Mouse (Mus musculus) liver, embryonic 14.5 days (tissue): ENCODE data around the gene Tpgs1. TPM values are rescaled to one million over a fixed set of nuclear protein-coding genes. Genes with fewer than 3 reads are reported as not detected.
"Not testable (repeated sequence)": the region's sequence is repeated elsewhere in the genome, so short reads cannot be mapped to it uniquely, and the experiment has no call there.

Experiments used
- ATAC-seq: fragments of 200-750 bp; cut with Nextera tagmentation; 2 replicates; pipeline ENCODE4 v1.8.0; 2017; ENCODE audit warnings: moderate number of reproducible peaks, mild to moderate bottlenecking, moderate library complexity; ENCODE audit not compliant: insufficient read depth
- DNase-seq, 3 experiments: peaks; one replicate each; pipeline ENCODE4 v3.0.0-alpha.2; 2012 to 2013; ENCODE audit warnings: low read depth in 3 of 3, low spot score in 3 of 3
- H3K27ac ChIP-seq: fragments of 300-500 bp; sonication (generic); 2 replicates; pipeline ENCODE4 v1.5.1; 2014; ENCODE audit warnings: moderate library complexity, mild to moderate bottlenecking, control low read depth, inconsistent platforms
- H3K27me3 ChIP-seq: fragments of 300-500 bp; sonication (generic); 2 replicates; pipeline ENCODE4 v1.6.1; 2014; ENCODE audit warnings: mild to moderate bottlenecking, low read length, moderate library complexity; ENCODE audit not compliant: control insufficient read depth, insufficient read depth
- H3K36me3 ChIP-seq: fragments of 300-500 bp; sonication (generic); replicated peaks from 2 replicates; pipeline ENCODE4 v1.6.1; 2014; ENCODE audit warnings: low read depth; ENCODE audit not compliant: control insufficient read depth, insufficient read depth
- H3K4me1 ChIP-seq, 2 experiments: fragments of 200-500 bp in 1 of 2; fragments of 300-500 bp in 1 of 2; sonication (generic) in 1 of 2; replicated peaks; 2 replicates each; pipeline ENCODE4 v1.6.1; 2012 to 2014; ENCODE audit warnings: antibody characterized with exemption in 1 of 2, inconsistent platforms in 1 of 2, low read length in 1 of 2; ENCODE audit not compliant: control insufficient read depth in 2 of 2, insufficient read depth in 2 of 2
- H3K4me2 ChIP-seq: fragments of 300-500 bp; sonication (generic); 2 replicates; pipeline ENCODE4 v1.6.1; 2014; ENCODE audit warnings: low read depth, mild to moderate bottlenecking, control low read depth, moderate library complexity
- H3K4me3 ChIP-seq, 2 experiments: fragments of 200-500 bp in 1 of 2; fragments of 300-500 bp in 1 of 2; sonication (generic) in 1 of 2; 2 replicates each; pipeline ENCODE4 v1.5.1; 2012 to 2014; ENCODE audit warnings: low read depth in 2 of 2, low read length in 2 of 2, mild to moderate bottlenecking in 2 of 2, control low read depth in 1 of 2, inconsistent platforms in 1 of 2, moderate library complexity in 1 of 2; ENCODE audit not compliant: insufficient read depth in 1 of 2
- H3K9ac ChIP-seq: fragments of 300-500 bp; sonication (generic); replicated peaks from 2 replicates; pipeline ENCODE4 v1.6.1; 2014; ENCODE audit warnings: mild to moderate bottlenecking, control low read depth, moderate library complexity
- H3K9me3 ChIP-seq: fragments of 300-500 bp; sonication (generic); 2 replicates; pipeline ENCODE4 v1.6.1; 2016; ENCODE audit warnings: low read length, mixed read lengths; ENCODE audit not compliant: control insufficient read depth
- CTCF ChIP-seq: IDR thresholded peaks from 2 replicates; pipeline ENCODE4 v1.5.1; 2016; ENCODE audit warnings: antibody characterized with exemption, low read depth, control low read depth
- EP300 ChIP-seq: IDR thresholded peaks from 2 replicates; pipeline ENCODE4 v1.6.1; 2016; ENCODE audit warnings: antibody characterized with exemption, low read depth
- whole genome bisulfite sequencing: fragments of 180-500 bp; shearing (Covaris S2); extraction: QIAGEN DNeasy Blood & Tissue Kit; methylation state at CpG from one replicate; pipeline ENCODE4 v1.1.7; 2014; ENCODE audit not compliant: insufficient replicate concordance; 5-methylcytosine and 5-hydroxymethylcytosine counted together
- polyA plus RNA-seq, 2 experiments: library from polyadenylated mRNA; depleted of rRNA in 1 of 2; stranded (reverse) in 1 of 2; unstranded in 1 of 2; fragments of >200 nt; fragmentation: Nextera tagmentation in 1 of 2; extraction: Ambion mirVana in 1 of 2; gene quantifications; 2 replicates each; pipeline versions ENCODE4 v1.2.1 to v1.2.3; 2012 to 2014

The Tpgs1 gene
- polyA plus RNA-seq, 2 experiments = 14.3 to 25.7 TPM

DNA sequence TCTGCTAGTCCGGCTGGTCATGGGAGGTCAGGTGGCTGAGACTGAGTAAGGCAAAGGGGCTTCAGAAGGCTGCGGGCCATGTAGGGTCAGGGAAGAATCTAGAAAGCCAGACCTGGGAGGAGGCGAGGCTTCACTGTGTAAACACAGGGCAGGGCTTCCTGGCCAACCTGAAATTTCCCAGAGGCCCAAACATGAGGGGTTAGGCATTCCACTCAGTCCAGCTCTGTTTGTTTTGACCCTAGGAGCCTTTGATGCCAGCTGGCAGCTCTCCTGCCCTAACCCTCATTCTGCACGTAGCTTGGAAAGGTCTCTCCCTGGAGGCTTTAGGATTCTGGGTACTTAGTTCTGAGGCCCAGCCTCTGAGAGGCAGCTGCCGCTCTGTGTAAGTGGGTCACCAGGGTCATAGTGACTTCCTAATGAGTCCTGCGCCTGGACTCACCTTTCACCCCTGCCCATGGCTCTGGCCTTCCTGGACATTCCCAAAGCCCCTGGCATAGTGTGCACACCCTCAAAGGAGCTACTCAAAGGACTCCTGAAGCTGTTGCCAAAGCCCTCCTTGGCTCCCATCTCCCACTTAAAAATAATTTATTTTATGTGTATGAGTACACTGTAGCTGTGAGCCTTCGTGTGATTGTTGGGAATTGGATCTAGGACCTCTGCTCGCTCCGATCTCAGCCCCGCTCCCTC, 32.4 kb downstream of the Tpgs1 start:
- Histone ChIP-seq H3K4me2 (no peak overlapping the region), H3K27me3 (no peaks in the 10 kb centered on the region), H3K4me1 (peaks cover 8 to 27% of the 10 kb centered on the region in 2 experiments), H3K9ac (no peak overlapping the region), H3K9me3 (no peaks in the 10 kb centered on the region), H3K4me3 (no peak overlapping the region), H3K27ac (no peak overlapping the region), H3K36me3 (peaks cover 5% of the 10 kb centered on the region)
- TF ChIP-seq CTCF = no peak
- no peak for TF ChIP-seq EP300
- WGBS = 59% methylated on average over 10 of the region's 10 CpGs
- no peak for DNase-seq
- no peak for ATAC-seq

DNA sequence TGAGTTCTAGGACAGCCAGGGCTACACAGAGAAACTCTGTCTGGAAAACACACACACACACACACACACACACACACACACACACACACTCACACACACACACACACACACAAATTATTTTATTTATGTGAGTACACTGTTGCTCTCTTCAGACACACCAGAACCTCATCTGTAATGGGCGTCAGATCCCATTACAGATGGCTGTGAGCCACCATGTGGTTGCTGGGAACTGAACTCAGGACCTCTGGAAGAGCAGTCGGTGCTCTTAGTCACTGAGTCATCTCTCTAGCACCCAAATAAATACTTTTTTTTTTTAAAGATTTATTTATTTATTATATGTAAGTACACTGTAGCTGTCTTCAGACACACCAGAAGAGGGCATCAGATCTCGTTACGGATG, 33.8 kb downstream of the Tpgs1 start:
- Histone ChIP-seq H3K4me1 (peaks cover 20 to 40% of the 10 kb centered on the region in 2 experiments), H3K36me3 (peaks cover 18% of the 10 kb centered on the region)
- not testable (repeated sequence) for H3K4me3 ChIP-seq, H3K27ac ChIP-seq, ATAC-seq, H3K9me3 ChIP-seq, DNase-seq, H3K9ac ChIP-seq, H3K4me2 ChIP-seq, H3K27me3 ChIP-seq
- WGBS = 70% methylated on average over 2 of the region's 4 CpGs

DNA sequence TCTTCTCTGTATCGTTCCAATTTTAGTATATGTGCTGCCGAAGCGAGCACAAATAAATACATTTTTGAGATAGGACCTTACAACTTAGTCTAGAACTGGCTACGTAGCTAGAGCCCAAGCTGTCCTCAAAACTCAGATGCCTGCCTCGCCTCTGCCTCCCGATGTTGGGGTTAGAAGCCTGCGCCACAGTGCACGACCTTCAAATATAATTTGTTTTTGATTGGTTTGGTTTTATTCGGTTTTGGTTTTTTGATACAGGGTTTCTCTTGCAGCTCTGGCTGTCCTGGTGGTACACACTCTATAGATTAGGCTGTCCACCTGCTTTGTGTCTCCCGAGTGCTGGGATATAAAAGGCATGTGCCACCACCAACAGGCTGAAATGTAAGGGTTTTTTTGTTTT, 34.4 kb downstream of the Tpgs1 start:
- Histone ChIP-seq H3K4me2 (peak overlapping the region; percentile 70), H3K9me3 (no peaks in the 10 kb centered on the region), H3K4me1 (peaks cover 24 to 41% of the 10 kb centered on the region in 2 experiments), H3K9ac (peak overlapping the region; percentile 68), H3K4me3 (peak overlapping the region; percentile 41 to 86; a peak in 3 of 4 replicates), H3K36me3 (peaks cover 24% of the 10 kb centered on the region), H3K27ac (peak overlapping the region; percentile 62), H3K27me3 (no peaks in the 10 kb centered on the region)
- 69% methylated on average over 10 of the region's 10 CpGs for WGBS
- TF ChIP-seq EP300 (no peak), CTCF (no peak; the same call in 1 of the 2 replicates)
- DNase-seq = no peak
- ATAC-seq = no peak

DNA sequence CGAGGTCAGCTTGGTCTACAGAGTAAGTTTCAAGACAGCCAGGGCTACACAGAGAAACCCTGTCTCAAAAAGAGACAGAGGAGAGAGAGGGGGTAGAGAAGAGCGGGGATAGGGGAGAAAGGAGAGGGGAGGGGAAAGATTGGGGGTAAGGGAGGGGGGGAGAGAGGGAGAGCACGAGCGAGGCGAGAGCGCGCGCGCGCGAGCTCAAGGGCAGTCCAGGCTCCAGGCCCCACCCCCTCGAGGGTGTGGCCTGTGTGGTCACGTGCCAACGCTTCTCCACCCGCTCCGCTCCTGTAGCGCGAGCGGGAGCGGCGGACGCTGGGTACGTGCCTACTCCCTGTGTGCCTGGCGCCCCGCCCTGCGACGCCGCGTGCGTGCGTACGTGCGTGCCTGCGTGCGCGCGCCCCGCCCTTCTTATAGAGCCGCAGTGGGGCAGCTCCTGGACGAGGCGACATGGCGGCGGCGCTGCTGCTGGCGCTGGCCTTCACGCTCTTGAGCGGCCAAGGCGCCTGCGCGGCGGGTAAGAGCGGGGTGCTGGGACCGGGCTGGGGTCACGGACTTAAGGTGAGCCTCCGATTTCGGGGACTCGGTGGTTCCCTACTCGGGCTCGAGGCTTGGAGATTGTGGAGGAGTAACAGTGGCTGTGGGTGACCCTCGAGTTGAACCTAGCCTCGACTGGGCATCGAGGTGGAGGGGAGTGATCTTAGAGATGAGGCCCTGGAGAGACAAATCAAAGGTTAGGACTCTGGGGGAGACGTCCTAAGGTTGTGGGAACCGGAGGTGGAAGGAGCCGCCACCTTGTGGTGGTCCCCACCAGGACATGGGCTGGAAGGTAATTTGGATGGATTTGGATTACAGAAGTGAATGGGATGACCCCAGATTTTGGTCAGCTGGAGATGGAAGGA, 35.1 kb downstream of the Tpgs1 start, which contains the start of gene Bsg:
Bsg (plus strand) TSS at position 427 of the 905 bp plus-strand sequence.
- H3K4me1 ChIP-seq = peaks cover 24 to 46% of the 10 kb centered on the region in 2 experiments
- DNase-seq = peak; percentile 99
- H3K4me3 ChIP-seq = peak within 1 kb of the TSS; percentile 86 to 100
- TF ChIP-seq EP300 = peak; percentile 65
- peak; percentile 68 for TF ChIP-seq CTCF
- ATAC-seq = peak; percentile 89
- H3K27ac ChIP-seq = peak within 1 kb of the TSS; percentile 98
- H3K9me3 ChIP-seq = no peaks in the 10 kb centered on the region
- peaks cover 32% of the 10 kb centered on the region for H3K36me3 ChIP-seq
- H3K4me2 ChIP-seq = peak within 1 kb of the TSS; percentile 100
- H3K9ac ChIP-seq = peak within 1 kb of the TSS; percentile 97
- H3K27me3 ChIP-seq = no peaks in the 10 kb centered on the region
- under 1% methylated on average over 65 of the region's 65 CpGs for WGBS

DNA sequence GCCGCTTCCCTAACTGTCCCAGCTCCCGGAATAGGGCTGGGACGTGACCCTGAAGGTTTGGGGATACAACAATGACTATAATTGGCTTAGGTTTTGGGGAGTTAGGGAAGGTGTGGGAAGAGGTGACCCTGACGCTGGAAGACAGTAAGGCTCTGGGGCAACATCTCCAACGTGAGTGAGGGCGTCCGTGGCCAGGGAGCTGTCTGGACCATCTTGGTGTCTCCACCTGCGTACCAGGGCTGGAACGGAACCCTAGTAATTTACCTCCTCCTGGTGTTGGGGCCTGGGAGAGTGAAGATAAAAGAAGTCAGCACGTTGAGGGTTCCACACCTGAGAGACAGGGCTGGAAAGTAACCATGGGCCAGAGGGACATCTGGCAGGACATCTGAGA, 35.8 kb downstream of the Tpgs1 start:
- peaks cover 24 to 49% of the 10 kb centered on the region in 2 experiments for H3K4me1 ChIP-seq
- H3K4me3 ChIP-seq = peak overlapping the region; percentile 86 to 100
- H3K27me3 ChIP-seq = no peaks in the 10 kb centered on the region
- H3K36me3 ChIP-seq = peaks cover 38% of the 10 kb centered on the region
- H3K9ac ChIP-seq = peak overlapping the region; percentile 97
- no peaks in the 10 kb centered on the region for H3K9me3 ChIP-seq
- TF ChIP-seq CTCF (no peak), EP300 (no peak)
- peak overlapping the region; percentile 98 for H3K27ac ChIP-seq
- ATAC-seq = no peak
- peak overlapping the region; percentile 100 for H3K4me2 ChIP-seq
- DNase-seq = no peak
- under 1% methylated on average over 10 of the region's 10 CpGs for WGBS
